Mouse (Mus musculus): ENCODE results near the gene Rdh19. TPM values are rescaled to one million over a fixed set of nuclear protein-coding genes. Genes with fewer than 3 reads are reported as not detected.

Rdh19 gene
- polyA plus RNA-seq, 1 experiment = not detected

GRCm38 (mm10) chr10:127901751-127902150 lies 52.0 kb downstream of the Rdh19 start:
- TF ChIP-seq CTCF (IDR thresholded peaks at IDR 0.05; ENCODE audit: low read depth, low read length) (no peak), POLR2A (IDR thresholded peaks at IDR 0.05; ENCODE audit: insufficient read depth, low read length) (no peak), EP300 (IDR thresholded peaks at IDR 0.05; ENCODE audit: insufficient read depth, low read depth, low read length) (no peak)
- Histone ChIP-seq H3K9ac (ENCODE audit: low read depth, poor library complexity, severe bottlenecking) (no peak overlapping the region), H3K27ac (ENCODE audit: insufficient read depth, low read length) (no peak overlapping the region), H3K36me3 (ENCODE audit: control insufficient read depth, insufficient read depth, low read length, poor library complexity, severe bottlenecking) (no peaks in the 10 kb centered on the region), H3K4me1 (ENCODE audit: control insufficient read depth, insufficient read depth, low read length) (peaks cover 19% of the 10 kb centered on the region), H3K9me3 (replicated peaks; ENCODE audit: control insufficient read depth, insufficient read depth, low read length, poor library complexity, severe bottlenecking) (0 out of 2 replicates have a peak, but pooled peaks cover 2% of the 10 kb centered on the region), H3K27me3 (ENCODE audit: control insufficient read depth, insufficient read depth, low read length, poor library complexity, severe bottlenecking) (no peaks in the 10 kb centered on the region), H3K4me3 (ENCODE audit: low read depth, low read length) (no peak overlapping the region)

GRCm38 (mm10) chr10:127903116-127903515 lies 53.4 kb downstream of the Rdh19 start:
- 0 out of 2 replicates have a peak, but pooled peaks cover 2% of the 10 kb centered on the region for H3K9me3 ChIP-seq (replicated peaks; ENCODE audit: control insufficient read depth, insufficient read depth, low read length, poor library complexity, severe bottlenecking)
- no peaks in the 10 kb centered on the region for H3K36me3 ChIP-seq (ENCODE audit: control insufficient read depth, insufficient read depth, low read length, poor library complexity, severe bottlenecking)
- H3K9ac ChIP-seq (ENCODE audit: low read depth, poor library complexity, severe bottlenecking) = no peak overlapping the region
- no peak overlapping the region for H3K27ac ChIP-seq (ENCODE audit: insufficient read depth, low read length)
- no peak for TF ChIP-seq EP300 (IDR thresholded peaks at IDR 0.05; ENCODE audit: insufficient read depth, low read depth, low read length)
- TF ChIP-seq CTCF (IDR thresholded peaks at IDR 0.05; ENCODE audit: low read depth, low read length) = no peak
- no peak for TF ChIP-seq POLR2A (IDR thresholded peaks at IDR 0.05; ENCODE audit: insufficient read depth, low read length)
- H3K27me3 ChIP-seq (ENCODE audit: control insufficient read depth, insufficient read depth, low read length, poor library complexity, severe bottlenecking) = no peaks in the 10 kb centered on the region
- no peak overlapping the region for H3K4me3 ChIP-seq (ENCODE audit: low read depth, low read length)
- peaks cover 15% of the 10 kb centered on the region for H3K4me1 ChIP-seq (ENCODE audit: control insufficient read depth, insufficient read depth, low read length)

- Histone ChIP-seq H3K9ac (ENCODE audit: low read depth, poor library complexity, severe bottlenecking) (no peak overlapping the region), H3K4me1 (ENCODE audit: control insufficient read depth, insufficient read depth, low read length) (peaks cover 18% of the 10 kb centered on the region), H3K4me3 (ENCODE audit: low read depth, low read length) (no peak overlapping the region), H3K27me3 (ENCODE audit: control insufficient read depth, insufficient read depth, low read length, poor library complexity, severe bottlenecking) (no peaks in the 10 kb centered on the region), H3K36me3 (ENCODE audit: control insufficient read depth, insufficient read depth, low read length, poor library complexity, severe bottlenecking) (no peaks in the 10 kb centered on the region), H3K9me3 (replicated peaks; ENCODE audit: control insufficient read depth, insufficient read depth, low read length, poor library complexity, severe bottlenecking) (0 out of 2 replicates have a peak, but pooled peaks cover 2% of the 10 kb centered on the region), H3K27ac (ENCODE audit: insufficient read depth, low read length) (no peak overlapping the region)
- 0 out of 2 replicates have a peak, but pooled peaks have one; percentile 7 for TF ChIP-seq EP300 (IDR thresholded peaks at IDR 0.05; ENCODE audit: insufficient read depth, low read depth, low read length)
- no peak for TF ChIP-seq POLR2A (IDR thresholded peaks at IDR 0.05; ENCODE audit: insufficient read depth, low read length)
These were observed 55.2 kb downstream of the Rdh19 start for GRCm38 (mm10) chr10:127904718-127905446.

GRCm38 (mm10) chr10:127906138-127906537 lies 56.4 kb downstream of the Rdh19 start:
- H3K4me1 ChIP-seq (ENCODE audit: control insufficient read depth, insufficient read depth, low read length) = peaks cover 18% of the 10 kb centered on the region
- H3K9me3 ChIP-seq (replicated peaks; ENCODE audit: control insufficient read depth, insufficient read depth, low read length, poor library complexity, severe bottlenecking) = 0 out of 2 replicates have a peak, but pooled peaks cover 2% of the 10 kb centered on the region
- 0 out of 2 replicates have a peak, but pooled peaks have one; percentile 40 for TF ChIP-seq EP300 (IDR thresholded peaks at IDR 0.05; ENCODE audit: insufficient read depth, low read depth, low read length)
- no peak for TF ChIP-seq CTCF (IDR thresholded peaks at IDR 0.05; ENCODE audit: low read depth, low read length)
- H3K4me3 ChIP-seq (ENCODE audit: low read depth, low read length) = no peak overlapping the region
- peak overlapping the region; percentile 51; the same call in 1 of the 2 replicates for H3K27ac ChIP-seq (ENCODE audit: insufficient read depth, low read length)
- H3K9ac ChIP-seq (ENCODE audit: low read depth, poor library complexity, severe bottlenecking) = no peak overlapping the region
- no peaks in the 10 kb centered on the region for H3K36me3 ChIP-seq (ENCODE audit: control insufficient read depth, insufficient read depth, low read length, poor library complexity, severe bottlenecking)
- H3K27me3 ChIP-seq (ENCODE audit: control insufficient read depth, insufficient read depth, low read length, poor library complexity, severe bottlenecking) = no peaks in the 10 kb centered on the region

GRCm38 (mm10) chr10:127907386-127907951 lies 57.7 kb downstream of the Rdh19 start:
- H3K27ac ChIP-seq (ENCODE audit: insufficient read depth, low read length) = peak overlapping the region; percentile 96
- H3K36me3 ChIP-seq (ENCODE audit: control insufficient read depth, insufficient read depth, low read length, poor library complexity, severe bottlenecking) = no peaks in the 10 kb centered on the region
- H3K4me3 ChIP-seq (ENCODE audit: low read depth, low read length) = 0 out of 2 replicates have a peak overlapping the region, but pooled peaks have one; percentile 4
- peaks cover 18% of the 10 kb centered on the region for H3K4me1 ChIP-seq (ENCODE audit: control insufficient read depth, insufficient read depth, low read length)
- TF ChIP-seq POLR2A (IDR thresholded peaks at IDR 0.05; ENCODE audit: insufficient read depth, low read length) (no peak), EP300 (IDR thresholded peaks at IDR 0.05; ENCODE audit: insufficient read depth, low read depth, low read length) (peak; percentile 93)
- H3K9ac ChIP-seq (ENCODE audit: low read depth, poor library complexity, severe bottlenecking) = no peak overlapping the region
- no peaks in the 10 kb centered on the region for H3K9me3 ChIP-seq (replicated peaks; ENCODE audit: control insufficient read depth, insufficient read depth, low read length, poor library complexity, severe bottlenecking)
- H3K27me3 ChIP-seq (ENCODE audit: control insufficient read depth, insufficient read depth, low read length, poor library complexity, severe bottlenecking) = no peaks in the 10 kb centered on the region

Other genes with a start within 250 kb of the Rdh19 start
- gene Lrp1, start 228.8 kb upstream of the Rdh19 start, polyA plus RNA-seq (2011; ENCODE audit: insufficient read depth, insufficient read length, low read depth, missing spikeins) = 36.3 and 41.3 TPM in 2 replicates
- 28.2 and 32.9 TPM in 2 replicates for gene Stat6, start 206.9 kb upstream of the Rdh19 start, polyA plus RNA-seq (2011; ENCODE audit: insufficient read depth, insufficient read length, low read depth, missing spikeins)
- 22.0 and 22.3 TPM in 2 replicates for gene Nemp1, start 183.0 kb upstream of the Rdh19 start, polyA plus RNA-seq (2011; ENCODE audit: insufficient read depth, insufficient read length, low read depth, missing spikeins)
- 5.5 and 8.1 TPM in 2 replicates for gene Nab2, start 181.4 kb upstream of the Rdh19 start, polyA plus RNA-seq (2011; ENCODE audit: insufficient read depth, insufficient read length, low read depth, missing spikeins)
- 0.34 and 0.72 TPM in 2 replicates for gene Myo1a, start 144.8 kb upstream of the Rdh19 start, polyA plus RNA-seq (2011; ENCODE audit: insufficient read depth, insufficient read length, low read depth, missing spikeins)
- not detected in 2 replicates for gene Tac2, start 125.5 kb upstream of the Rdh19 start, polyA plus RNA-seq (2011; ENCODE audit: insufficient read depth, insufficient read length, low read depth, missing spikeins)
- gene Zbtb39, start 110.4 kb upstream of the Rdh19 start, polyA plus RNA-seq (2011; ENCODE audit: insufficient read depth, insufficient read length, low read depth, missing spikeins) = 14.6 and 15.6 TPM in 2 replicates
- not detected in 2 replicates for gene Gpr182, start 98.2 kb upstream of the Rdh19 start, polyA plus RNA-seq (2011; ENCODE audit: insufficient read depth, insufficient read length, low read depth, missing spikeins)
- gene Rdh1, start 90.2 kb upstream of the Rdh19 start, polyA plus RNA-seq (2011; ENCODE audit: insufficient read depth, insufficient read length, low read depth, missing spikeins) = 0.40 and 0.67 TPM in 2 replicates
- gene Rdh16f1, start 90.1 kb upstream of the Rdh19 start, polyA plus RNA-seq (2011; ENCODE audit: insufficient read depth, insufficient read length, low read depth, missing spikeins) = not detected in 2 replicates
- 0.49 and 0.65 TPM in 2 replicates for gene Rdh9, start 73.5 kb upstream of the Rdh19 start, polyA plus RNA-seq (2011; ENCODE audit: insufficient read depth, insufficient read length, low read depth, missing spikeins)
- 0.19 TPM in 1 of 2 replicates, not detected in the other for gene Rdh16, start 48.8 kb upstream of the Rdh19 start, polyA plus RNA-seq (2011; ENCODE audit: insufficient read depth, insufficient read length, low read depth, missing spikeins)
- gene Rdh16f2, start 16.5 kb downstream of the Rdh19 start, polyA plus RNA-seq (2011; ENCODE audit: insufficient read depth, insufficient read length, low read depth, missing spikeins) = not detected in 2 replicates
- gene Rdh7, start 38.9 kb downstream of the Rdh19 start, polyA plus RNA-seq (2011; ENCODE audit: insufficient read depth, insufficient read length, low read depth, missing spikeins) = not detected in 2 replicates
- gene Sdr9c7, start 48.6 kb downstream of the Rdh19 start, polyA plus RNA-seq (2011; ENCODE audit: insufficient read depth, insufficient read length, low read depth, missing spikeins) = not detected in 2 replicates
- not detected in 2 replicates for gene Hsd17b6, start 157.7 kb downstream of the Rdh19 start, polyA plus RNA-seq (2011; ENCODE audit: insufficient read depth, insufficient read length, low read depth, missing spikeins)
- 69.7 and 78.2 TPM in 2 replicates for gene Prim1, start 165.2 kb downstream of the Rdh19 start, polyA plus RNA-seq (2011; ENCODE audit: insufficient read depth, insufficient read length, low read depth, missing spikeins)
- 1,269 and 1,335 TPM in 2 replicates for gene Naca, start 185.6 kb downstream of the Rdh19 start, polyA plus RNA-seq (2011; ENCODE audit: insufficient read depth, insufficient read length, low read depth, missing spikeins)
- gene Ptges3, start 209.0 kb downstream of the Rdh19 start, polyA plus RNA-seq (2011; ENCODE audit: insufficient read depth, insufficient read length, low read depth, missing spikeins) = 759 and 788 TPM in 2 replicates
- 1,323 and 1,329 TPM in 2 replicates for gene Atp5b, start 233.3 kb downstream of the Rdh19 start, polyA plus RNA-seq (2011; ENCODE audit: insufficient read depth, insufficient read length, low read depth, missing spikeins)
- 166 and 170 TPM in 2 replicates for gene Baz2a, start 241.6 kb downstream of the Rdh19 start, polyA plus RNA-seq (2011; ENCODE audit: insufficient read depth, insufficient read length, low read depth, missing spikeins)

All from ES-Bruce4 (cell line).